Mouse (Mus musculus) frontal cortex, postnatal 14 days (tissue): ENCODE measurements around the gene Dolk.

Experiments
- DNase-seq, 2 experiments: peaks; one replicate each; pipeline ENCODE4 v3.0.0; 2022; ENCODE audit warnings: low spot score in 2 of 2

Gene Dolk

GRCm38 (mm10) chr2:30250166-30251128, 35.7 kb downstream of the Dolk start:
- no peak for DNase-seq

- DNase-seq = no peak
Measured at GRCm38 (mm10) chr2:30249182-30249581, 37.0 kb downstream of the Dolk start.

GRCm38 (mm10) chr2:30247681-30248080, 38.5 kb downstream of the Dolk start:
- no peak for DNase-seq

- no peak for DNase-seq
Measured at GRCm38 (mm10) chr2:30247036-30247435, 39.1 kb downstream of the Dolk start.

- DNase-seq = no peak
Measured at GRCm38 (mm10) chr2:30244595-30245178, 41.4 kb downstream of the Dolk start.

GRCm38 (mm10) chr2:30243391-30243790, 42.7 kb downstream of the Dolk start:
- no peak for DNase-seq

- no peak for DNase-seq
Measured at GRCm38 (mm10) chr2:30242509-30242908, 43.6 kb downstream of the Dolk start.

- DNase-seq = no peak
Measured at GRCm38 (mm10) chr2:30240267-30240666, 45.9 kb downstream of the Dolk start, which contains the start of gene Gm28035. Gene Gm28035 (plus strand): TSS chr2:30240567.

- DNase-seq = no peak
Measured at GRCm38 (mm10) chr2:30239777-30240176, 46.4 kb downstream of the Dolk start.

GRCm38 (mm10) chr2:30238906-30239465, 47.1 kb downstream of the Dolk start:
- DNase-seq = no peak

GRCm38 (mm10) chr2:30237881-30238280, 48.3 kb downstream of the Dolk start:
- DNase-seq = peak; percentile 34 to 59

- DNase-seq = peak; percentile 98 to 99
Measured at GRCm38 (mm10) chr2:30237199-30237880, 48.8 kb downstream of the Dolk start, which contains the start of gene Lrrc8a. Gene Lrrc8a (plus strand): TSS chr2:30237715.

- DNase-seq = no peak
Measured at GRCm38 (mm10) chr2:30236426-30237198, 49.5 kb downstream of the Dolk start.

- DNase-seq = no peak
Measured at GRCm38 (mm10) chr2:30235593-30235992, 50.5 kb downstream of the Dolk start.
